Mouse (Mus musculus) cerebellum, adult 2 months (tissue): ENCODE results near the gene Ank3.

Experiments used
- CTCF ChIP-seq: fragments of 200-500 bp; IDR thresholded peaks from 2 replicates; pipeline ENCODE4 v1.5.1; 2011; ENCODE audit warnings: low read depth, mild to moderate bottlenecking, control low read depth, low read length, moderate library complexity, borderline replicate concordance; ENCODE audit not compliant: insufficient read depth
- POLR2A ChIP-seq: fragments of 200-500 bp; IDR thresholded peaks from 2 replicates; pipeline ENCODE4 v1.6.1; 2011; ENCODE audit warnings: low read length, control low read depth, borderline replicate concordance; ENCODE audit not compliant: insufficient read depth

- no peak for TF ChIP-seq CTCF
- TF ChIP-seq POLR2A, result no peak
These were observed 647.1 kb downstream of the Ank3 start for GRCm38 (mm10) chr10:70045722-70046121.
